Mouse (Mus musculus): ENCODE data around the gene Yipf1. TPM values are rescaled to one million over a fixed set of nuclear protein-coding genes. Genes with fewer than 3 reads are reported as not detected.

The Yipf1 gene
- polyA plus RNA-seq (2012; rRNA removed) = 50.7 and 55.4 TPM in 2 replicates

- DNase-seq (ENCODE audit: low read depth) = peak; percentile 28
Observed at GRCm38 (mm10) chr4:107313690-107314478, at the start of gene Yipf1. TSS of gene Yipf1 (plus strand) at chr4:107314363.

GRCm38 (mm10) chr4:107273683-107274082 lies 40.5 kb upstream of the Yipf1 start:
- no peak for DNase-seq (ENCODE audit: low read depth)

GRCm38 (mm10) chr4:107274511-107274910 lies 39.7 kb upstream of the Yipf1 start:
- DNase-seq (ENCODE audit: low read depth) = no peak

GRCm38 (mm10) chr4:107278188-107278707 lies 35.9 kb upstream of the Yipf1 start:
- no peak for DNase-seq (ENCODE audit: low read depth)

GRCm38 (mm10) chr4:107280843-107281475 lies 33.2 kb upstream of the Yipf1 start:
- no peak for DNase-seq (ENCODE audit: low read depth)

- no peak for DNase-seq (ENCODE audit: low read depth)
Observed at GRCm38 (mm10) chr4:107285446-107286200, 28.5 kb upstream of the Yipf1 start.

GRCm38 (mm10) chr4:107286386-107286785 lies 27.8 kb upstream of the Yipf1 start:
- DNase-seq (ENCODE audit: low read depth) = no peak

- DNase-seq (ENCODE audit: low read depth) = no peak
Observed at GRCm38 (mm10) chr4:107287517-107287916, 26.6 kb upstream of the Yipf1 start.

GRCm38 (mm10) chr4:107291611-107292272 lies 22.4 kb upstream of the Yipf1 start:
- DNase-seq (ENCODE audit: low read depth) = no peak

- no peak for DNase-seq (ENCODE audit: low read depth)
Observed at GRCm38 (mm10) chr4:107292273-107292662, 21.9 kb upstream of the Yipf1 start.

GRCm38 (mm10) chr4:107298071-107298606 lies 16.0 kb upstream of the Yipf1 start:
- DNase-seq (ENCODE audit: low read depth) = no peak

GRCm38 (mm10) chr4:107299779-107300340 lies 14.3 kb upstream of the Yipf1 start:
- DNase-seq (ENCODE audit: low read depth) = no peak

- DNase-seq (ENCODE audit: low read depth) = no peak
Observed at GRCm38 (mm10) chr4:107300371-107300770, 13.8 kb upstream of the Yipf1 start.

- DNase-seq (ENCODE audit: low read depth) = no peak
Observed at GRCm38 (mm10) chr4:107300902-107301555, 13.1 kb upstream of the Yipf1 start.

- DNase-seq (ENCODE audit: low read depth) = no peak
Observed at GRCm38 (mm10) chr4:107302221-107302620, 11.9 kb upstream of the Yipf1 start.

- no peak for DNase-seq (ENCODE audit: low read depth)
Observed at GRCm38 (mm10) chr4:107302832-107303231, 11.3 kb upstream of the Yipf1 start.

GRCm38 (mm10) chr4:107303531-107303930 lies 10.6 kb upstream of the Yipf1 start:
- DNase-seq (ENCODE audit: low read depth) = no peak

GRCm38 (mm10) chr4:107306966-107307365 lies 7.2 kb upstream of the Yipf1 start, which contains the start of gene Dio1:
TSS of gene Dio1 (minus strand) at chr4:107307169.
- no peak for DNase-seq (ENCODE audit: low read depth)

GRCm38 (mm10) chr4:107314479-107314805 lies 279 bp downstream of the Yipf1 start:
- no peak for DNase-seq (ENCODE audit: low read depth)

GRCm38 (mm10) chr4:107318646-107319045 lies 4.5 kb downstream of the Yipf1 start:
- DNase-seq (ENCODE audit: low read depth) = no peak

GRCm38 (mm10) chr4:107321041-107321440 lies 6.9 kb downstream of the Yipf1 start:
- no peak for DNase-seq (ENCODE audit: low read depth)

Data from gonadal fat pad, adult 2 months (tissue).